In genomic region chr10:80935241-80935640, GRCm38 (mm10) we compare ENCODE assay signal across 8 mouse cellular contexts. TPM values are rescaled to one million over a fixed set of nuclear protein-coding genes. Genes with fewer than 3 reads are reported as not detected.
A peak's percentile ranks its signal among the peaks of the same experiment; 100 is the strongest.
DNase-seq lines count a peak whose midpoint lies in the region; ATAC-seq and TF ChIP-seq lines count a peak whose summit lies in the region.

No protein-coding gene starts in this region.

- no peak overlapping the region for H3K9ac ChIP-seq in hindbrain, embryonic 16.5 days (ENCODE audit: low read depth, low read length)

- no peaks in the 10 kb centered on the region for H3K9me3 ChIP-seq in hindbrain, embryonic 16.5 days (ENCODE audit: control insufficient read depth, low read length)

- peak overlapping the region; percentile 58; the same call in 1 of the 2 replicates for H3K4me2 ChIP-seq in hindbrain, embryonic 16.5 days (ENCODE audit: low read length)
- H3K4me2 ChIP-seq in myocyte (ENCODE audit: low read depth): no peak overlapping the region

- H3K27me3 ChIP-seq in hindbrain, embryonic 16.5 days (replicated peaks; ENCODE audit: control insufficient read depth, insufficient read depth, low read length): peaks cover 21% of the 10 kb centered on the region
- no peaks in the 10 kb centered on the region for H3K27me3 ChIP-seq in myocyte (ENCODE audit: control insufficient read depth, insufficient read depth, insufficient read length)

- H3K36me3 ChIP-seq in hindbrain, embryonic 16.5 days (ENCODE audit: control insufficient read depth, insufficient read depth, low read length): no peaks in the 10 kb centered on the region
- H3K36me3 ChIP-seq in myocyte (ENCODE audit: control insufficient read depth, insufficient read depth): no peaks in the 10 kb centered on the region

- TF ChIP-seq POLR2A in myocyte (IDR thresholded peaks at IDR 0.05; ENCODE audit: insufficient read length, low read depth): no peak

- DNase-seq in adrenal gland, postnatal 14 days: peak; percentile 42
- DNase-seq in adrenal gland, adult 18-20 months (ENCODE audit: low spot score in 2 of 2): no peak
- DNase-seq in lung, postnatal 10 days: peak; percentile 33
- DNase-seq in lung, postnatal 25 days (ENCODE audit: low spot score): no peak
- DNase-seq in thymus, postnatal 10 days (ENCODE audit: low spot score in 2 of 2): no peak

- ATAC-seq in hindbrain, embryonic 16.5 days: no peak
- ATAC-seq in inflammation-experienced regulatory T-cells, adult 6 months: no peak

- peaks cover 69% of the 10 kb centered on the region for H3K4me1 ChIP-seq in hindbrain, embryonic 16.5 days (ENCODE audit: control insufficient read depth, insufficient read depth, low read depth, low read length)

- H3ac ChIP-seq in myocyte (ENCODE audit: control insufficient read depth, insufficient read length): no peak overlapping the region

- H3K4me3 ChIP-seq in hindbrain, embryonic 16.5 days (ENCODE audit: low read length): no peak overlapping the region
- no peak overlapping the region for H3K4me3 ChIP-seq in myocyte

- H3K79me2 ChIP-seq in myocyte (ENCODE audit: control insufficient read depth, insufficient read depth): peaks cover 9% of the 10 kb centered on the region

- H3K27ac ChIP-seq in hindbrain, embryonic 16.5 days (ENCODE audit: low read depth, low read length): peak overlapping the region; percentile 46; the same call in 1 of the 2 replicates

- WGBS in hindbrain, embryonic 16.5 days: 7% methylated on average over 3 of the region's 3 CpGs

TF ChIP-seq in myocyte, 11 proteins besides CTCF, POLR2A, EP300 and RAD21:
- no peak for TF ChIP-seq TCF3 (IDR thresholded peaks at IDR 0.05; ENCODE audit: insufficient read length, low read depth)
- peak; percentile 78 for TF ChIP-seq CEBPB (IDR thresholded peaks at IDR 0.05; ENCODE audit: insufficient read depth, poor library complexity, severe bottlenecking)
- TF ChIP-seq REST (IDR thresholded peaks at IDR 0.05; ENCODE audit: insufficient read depth, insufficient read length): no peak
- TF ChIP-seq E2F4 (IDR thresholded peaks at IDR 0.05; ENCODE audit: insufficient read depth): no peak
TF ChIP-seq in myocyte: peak in this region for 1.

RNA-seq across cellular contexts. Expression of gene Gadd45b, which starts 5.4 kb away (rescaled TPM):
- 29.8 and 91.3 TPM in 2 replicates for total RNA-seq in adrenal gland, postnatal 14 days (2021)
- 10 to 100 TPM; 34.1 to 75.0 TPM for total RNA-seq in adrenal gland, adult 18-20 months (2021)
- 8.0 and 9.0 TPM in 2 replicates for polyA plus RNA-seq in hindbrain, embryonic 16.5 days (2015; fragmentation: Nextera tagmentation; extraction: Ambion mirVana)
- 52.2 TPM for polyA plus RNA-seq in myocyte (2012; fragmentation: generic; extraction: Trizol)
- polyA plus RNA-seq in inflammation-experienced regulatory T-cells, adult 6 months (2017; shearing (Covaris generic)): 10 to 100 TPM; 26.4 to 51.5 (median 39.3) TPM

RNA-seq across cellular contexts. Expression of gene Lmnb2, which starts 17.2 kb away (rescaled TPM):
- total RNA-seq in adrenal gland, postnatal 14 days (2021): 14.9 and 15.8 TPM in 2 replicates
- total RNA-seq in adrenal gland, adult 18-20 months (2021): 10 to 100 TPM; 14.1 to 15.2 TPM
- polyA plus RNA-seq in hindbrain, embryonic 16.5 days (2015; fragmentation: Nextera tagmentation; extraction: Ambion mirVana): 36.6 and 41.9 TPM in 2 replicates
- 65.2 TPM for polyA plus RNA-seq in myocyte (2012; fragmentation: generic; extraction: Trizol)
- polyA plus RNA-seq in inflammation-experienced regulatory T-cells, adult 6 months (2017; shearing (Covaris generic)): 1 to 10 TPM; 2.4 to 4.5 (median 3.5) TPM

RNA-seq across cellular contexts. Expression of gene Timm13, which starts 34.5 kb away (rescaled TPM):
- total RNA-seq in adrenal gland, postnatal 14 days (2021): 252 and 257 TPM in 2 replicates
- total RNA-seq in adrenal gland, adult 18-20 months (2021): 100 to 1,000 TPM; 208 to 219 TPM
- polyA plus RNA-seq in hindbrain, embryonic 16.5 days (2015; fragmentation: Nextera tagmentation; extraction: Ambion mirVana): 314 and 364 TPM in 2 replicates
- 225 TPM for polyA plus RNA-seq in myocyte (2012; fragmentation: generic; extraction: Trizol)
- polyA plus RNA-seq in inflammation-experienced regulatory T-cells, adult 6 months (2017; shearing (Covaris generic)): 100 to 1,000 TPM; 207 to 260 (median 248) TPM

Comparison
In these comparisons a context has a peak if more than half of its experiments do, and no peak if none do; other contexts are left out.
1. DNase-seq: peak in adrenal gland, postnatal 14 days (single experiment) and lung, postnatal 10 days (single experiment); none in adrenal gland, adult 18-20 months (0 of 2), lung, postnatal 25 days (single experiment) and thymus, postnatal 10 days (0 of 2).